Mouse (Mus musculus): ENCODE measurements around the gene Ezr.
A peak's percentile ranks its signal among the peaks of the same experiment; 100 is the strongest.

Gene Ezr

GRCm38 (mm10) chr17:6789581-6790118 lies 7.1 kb upstream of the Ezr start:
- no peak for DNase-seq (ENCODE audit: low spot score)

- DNase-seq (ENCODE audit: low spot score), result no peak
These were observed 6.5 kb upstream of the Ezr start for GRCm38 (mm10) chr17:6789103-6789502.

GRCm38 (mm10) chr17:6787241-6787640 lies 4.7 kb upstream of the Ezr start:
- DNase-seq (ENCODE audit: low spot score), result no peak

- no peak for DNase-seq (ENCODE audit: low spot score)
These were observed 1.3 kb upstream of the Ezr start for GRCm38 (mm10) chr17:6783756-6784357.

GRCm38 (mm10) chr17:6783006-6783661 lies 550 bp upstream of the Ezr start:
- DNase-seq (ENCODE audit: low spot score), result peak; percentile 61

GRCm38 (mm10) chr17:6782033-6782526 lies 504 bp downstream of the Ezr start:
- DNase-seq (ENCODE audit: low spot score), result peak; percentile 34

- DNase-seq (ENCODE audit: low spot score), result no peak
These were observed 1.3 kb downstream of the Ezr start for GRCm38 (mm10) chr17:6781273-6781672.

- DNase-seq (ENCODE audit: low spot score), result no peak
These were observed 2.0 kb downstream of the Ezr start for GRCm38 (mm10) chr17:6780521-6781115.

GRCm38 (mm10) chr17:6779632-6780031 lies 3.0 kb downstream of the Ezr start:
- peak; percentile 51 for DNase-seq (ENCODE audit: low spot score)

GRCm38 (mm10) chr17:6778771-6779509 lies 3.6 kb downstream of the Ezr start:
- peak; percentile 43 for DNase-seq (ENCODE audit: low spot score)

- peak; percentile 42 for DNase-seq (ENCODE audit: low spot score)
These were observed 4.3 kb downstream of the Ezr start for GRCm38 (mm10) chr17:6778332-6778683.

- DNase-seq (ENCODE audit: low spot score), result no peak
These were observed 4.8 kb downstream of the Ezr start for GRCm38 (mm10) chr17:6777629-6778331.

- no peak for DNase-seq (ENCODE audit: low spot score)
These were observed 5.5 kb downstream of the Ezr start for GRCm38 (mm10) chr17:6777061-6777460.

GRCm38 (mm10) chr17:6776576-6776975 lies 6.0 kb downstream of the Ezr start:
- DNase-seq (ENCODE audit: low spot score), result no peak

- DNase-seq (ENCODE audit: low spot score), result no peak
These were observed 6.5 kb downstream of the Ezr start for GRCm38 (mm10) chr17:6776123-6776522.

GRCm38 (mm10) chr17:6775671-6776070 lies 6.9 kb downstream of the Ezr start:
- no peak for DNase-seq (ENCODE audit: low spot score)

- no peak for DNase-seq (ENCODE audit: low spot score)
These were observed 7.4 kb downstream of the Ezr start for GRCm38 (mm10) chr17:6775221-6775620.

- DNase-seq (ENCODE audit: low spot score), result no peak
These were observed 9.2 kb downstream of the Ezr start for GRCm38 (mm10) chr17:6773249-6773966.

- DNase-seq (ENCODE audit: low spot score), result no peak
These were observed 10.2 kb downstream of the Ezr start for GRCm38 (mm10) chr17:6772490-6772773.

GRCm38 (mm10) chr17:6771661-6772489 lies 10.7 kb downstream of the Ezr start:
- DNase-seq (ENCODE audit: low spot score), result no peak

GRCm38 (mm10) chr17:6769602-6770001 lies 13.0 kb downstream of the Ezr start:
- no peak for DNase-seq (ENCODE audit: low spot score)

All from urinary bladder, postnatal 14 days (tissue).